Mouse (Mus musculus): Measurements from ENCODE around the gene Pla2g4e. TPM values are rescaled to one million over a fixed set of nuclear protein-coding genes. Genes with fewer than 3 reads are reported as not detected.
"Not testable (repeated sequence)": the region's sequence is repeated elsewhere in the genome, so short reads cannot be mapped to it uniquely, and the experiment has no call there.

The Pla2g4e gene
- total RNA-seq, 1 experiment from 2014 or later = not detected

DNA sequence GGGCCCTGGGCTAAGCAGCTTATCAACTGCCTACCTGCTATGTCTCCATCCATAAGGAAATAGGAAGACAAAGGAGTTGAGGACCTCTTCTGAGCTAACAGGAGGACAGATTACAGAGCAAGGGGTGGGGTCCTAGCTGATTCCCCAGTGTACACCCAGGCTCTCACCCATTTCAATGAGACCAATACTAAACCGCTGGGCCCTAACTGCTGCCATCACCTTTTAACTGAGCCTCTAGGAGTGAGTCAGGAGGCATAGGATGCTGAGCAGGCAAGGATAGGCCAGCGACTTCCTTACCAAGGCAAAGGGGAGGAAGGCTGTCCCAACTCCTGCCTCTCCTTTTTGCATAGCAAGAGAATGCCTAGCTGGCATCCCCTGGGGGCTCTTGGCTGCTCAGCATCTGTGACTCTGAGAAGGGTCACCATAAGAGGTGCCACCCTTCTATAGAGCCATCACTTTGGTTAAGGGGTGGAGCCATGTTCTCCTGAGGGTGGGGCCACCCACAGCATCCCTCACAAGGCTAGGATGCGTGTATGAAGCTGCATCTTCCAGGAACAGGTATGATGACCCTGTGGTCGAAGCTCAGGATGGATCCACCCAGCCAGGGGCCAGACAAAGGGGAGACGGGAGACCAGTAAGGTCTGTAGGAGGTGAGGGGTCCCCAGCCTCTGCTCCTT is 2.2 kb downstream of the Pla2g4e start:
- no peak for ATAC-seq (replicated peaks; ENCODE audit: insufficient number of reproducible peaks, low FRiP score, low TSS enrichment, poor library complexity, severe bottlenecking)

DNA sequence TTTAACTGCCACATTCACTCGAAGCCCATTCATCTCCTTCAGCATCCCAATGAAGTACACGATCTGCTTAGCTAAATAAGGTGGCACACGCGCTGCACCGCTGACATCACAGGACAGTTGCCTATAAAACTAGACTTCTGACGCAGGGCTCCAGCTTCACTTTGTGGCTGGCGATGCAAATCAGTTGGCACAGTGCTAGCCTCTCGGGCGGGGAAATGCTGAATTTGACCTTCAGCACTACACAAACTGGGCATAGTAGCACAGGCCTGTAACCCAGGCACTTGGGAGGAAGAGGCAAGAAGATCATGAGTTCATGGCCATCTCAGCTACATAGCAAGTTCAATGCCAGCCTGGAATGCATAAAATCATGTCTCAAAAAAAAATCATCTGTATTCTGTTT is 6.4 kb downstream of the Pla2g4e start:
- not testable (repeated sequence) for ATAC-seq (replicated peaks; ENCODE audit: insufficient number of reproducible peaks, low FRiP score, low TSS enrichment, poor library complexity, severe bottlenecking)

DNA sequence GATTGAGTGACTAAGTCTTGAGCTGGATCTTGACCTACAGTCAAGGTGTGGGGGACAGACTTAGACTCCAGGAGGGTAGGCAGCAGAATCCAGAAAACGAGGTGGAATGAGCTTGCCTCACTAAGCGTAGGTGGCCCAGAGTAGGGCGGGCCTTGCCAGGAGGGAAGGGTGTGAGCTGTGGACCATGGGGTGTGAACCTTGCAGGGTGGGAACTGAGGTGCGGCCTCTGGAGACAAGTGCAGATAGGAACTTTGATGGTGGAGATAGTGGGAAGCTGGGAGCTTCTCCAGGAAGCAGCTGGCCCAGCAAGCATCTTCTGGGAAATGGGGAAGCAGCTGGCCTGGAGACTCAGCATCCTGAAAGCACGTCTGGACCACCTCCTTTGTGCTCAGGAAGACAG is 7.4 kb downstream of the Pla2g4e start:
- no peak for ATAC-seq (replicated peaks; ENCODE audit: insufficient number of reproducible peaks, low FRiP score, low TSS enrichment, poor library complexity, severe bottlenecking)

DNA sequence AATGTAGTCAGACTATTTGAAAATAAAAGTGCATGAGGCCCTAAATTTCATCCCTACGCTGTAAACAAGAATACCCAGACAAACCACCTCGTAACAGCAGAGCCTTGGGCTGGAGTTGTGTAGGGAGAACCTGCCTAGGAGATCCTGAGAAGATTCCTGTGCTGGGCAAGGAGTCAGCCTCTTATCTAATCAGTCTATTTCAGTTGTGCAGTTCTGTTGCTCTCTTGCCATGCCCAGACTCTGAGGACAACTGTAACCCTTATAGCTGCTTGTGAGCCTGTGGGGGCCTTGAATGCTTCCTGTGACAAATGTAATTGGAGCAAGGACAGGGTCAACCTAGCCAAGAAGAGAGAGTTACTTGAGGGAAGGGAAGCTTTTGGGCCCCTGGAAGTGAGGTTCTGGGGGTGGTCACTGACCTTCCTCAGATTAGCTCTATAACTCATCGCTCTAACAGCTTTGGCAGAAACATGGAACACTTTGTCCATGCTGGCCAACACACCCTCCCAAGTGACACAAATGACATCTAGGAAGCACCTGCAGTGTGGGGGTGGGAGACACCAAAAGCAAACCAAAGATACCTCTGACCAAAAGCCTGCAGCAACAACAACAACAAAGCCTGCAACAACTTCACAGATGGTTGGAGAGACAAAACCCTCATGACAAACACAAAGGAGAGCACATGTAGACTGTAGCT is 9.0 kb downstream of the Pla2g4e start:
- no peak for ATAC-seq (replicated peaks; ENCODE audit: insufficient number of reproducible peaks, low FRiP score, low TSS enrichment, poor library complexity, severe bottlenecking)

DNA sequence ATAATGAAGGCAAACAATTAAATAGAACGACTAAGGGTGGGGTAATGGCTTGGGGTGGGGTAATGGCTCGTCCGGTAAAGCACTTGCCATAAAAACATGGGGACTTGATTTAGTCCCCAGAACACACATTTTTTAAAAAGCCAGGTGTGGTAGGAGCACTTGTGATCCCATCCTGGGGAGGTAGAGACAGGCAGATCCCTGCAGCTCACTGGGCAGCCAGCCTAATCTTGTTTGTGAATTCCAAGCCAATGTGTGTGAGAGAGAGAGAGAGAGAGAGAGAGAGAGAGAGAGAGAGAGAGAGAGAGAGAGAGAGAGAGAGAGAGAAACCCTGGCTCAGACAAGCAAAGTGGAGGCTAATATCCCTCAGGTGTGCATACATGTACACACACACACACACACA is 9.8 kb downstream of the Pla2g4e start:
- ATAC-seq (replicated peaks; ENCODE audit: insufficient number of reproducible peaks, low FRiP score, low TSS enrichment, poor library complexity, severe bottlenecking) = no peak

DNA sequence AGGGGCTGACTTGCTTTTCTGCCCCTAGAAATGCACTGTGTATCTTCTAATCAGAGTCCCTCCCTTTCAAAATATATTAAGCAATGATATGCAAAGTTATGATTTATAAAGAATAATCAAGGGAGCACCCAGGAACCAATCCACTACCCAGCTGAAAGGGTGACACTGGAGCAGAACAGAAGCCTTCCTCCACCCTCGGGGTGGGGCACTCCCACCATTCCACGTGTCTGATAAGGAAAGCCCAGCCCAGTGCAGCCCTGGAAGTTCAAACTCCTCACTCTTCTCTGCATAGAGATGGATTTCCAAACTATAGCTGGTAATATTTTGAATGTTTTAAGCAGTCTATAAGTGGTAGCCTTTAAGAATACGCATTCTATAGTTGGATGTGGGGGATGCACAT is 13.5 kb downstream of the Pla2g4e start:
- ATAC-seq (replicated peaks; ENCODE audit: insufficient number of reproducible peaks, low FRiP score, low TSS enrichment, poor library complexity, severe bottlenecking) = no peak

DNA sequence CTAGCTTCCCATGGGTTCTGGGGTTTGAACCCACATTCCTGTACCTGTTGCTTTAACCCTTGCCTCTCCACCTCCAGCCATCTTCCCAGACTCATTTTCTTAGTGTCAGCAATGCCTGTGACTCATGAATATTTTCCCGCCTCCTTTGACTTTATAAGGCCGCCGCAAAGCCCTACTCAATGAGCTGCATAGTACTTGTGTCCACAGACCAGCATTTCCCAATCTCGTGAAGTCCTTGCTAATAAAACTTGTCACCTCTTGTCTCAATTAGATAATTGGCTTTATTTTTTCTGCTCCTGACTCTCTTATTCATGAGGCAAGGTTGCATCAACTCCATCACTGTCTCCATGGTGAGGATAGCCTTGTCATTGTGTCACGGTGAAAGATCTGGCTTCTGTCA is 30.5 kb downstream of the Pla2g4e start:
- no peak for ATAC-seq (replicated peaks; ENCODE audit: insufficient number of reproducible peaks, low FRiP score, low TSS enrichment, poor library complexity, severe bottlenecking)

DNA sequence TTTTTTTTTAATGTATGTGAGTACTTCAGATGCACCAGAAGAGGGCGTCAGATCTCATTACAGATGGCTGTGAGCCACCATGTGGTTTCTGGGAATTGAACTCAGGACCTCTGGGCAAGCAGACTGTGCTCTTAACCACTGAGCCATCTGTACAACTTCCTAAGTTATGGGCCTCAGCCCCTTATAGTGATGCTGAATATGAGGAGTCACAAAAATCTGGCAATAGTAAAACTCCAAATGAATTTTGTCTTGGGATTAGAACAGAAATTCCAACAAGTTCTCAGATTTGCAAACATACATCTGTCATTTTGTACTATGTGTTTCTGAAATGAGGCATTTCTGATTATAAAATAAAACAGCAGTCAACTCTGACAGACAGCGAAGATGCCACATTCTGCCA is 33.7 kb downstream of the Pla2g4e start:
- ATAC-seq (replicated peaks; ENCODE audit: insufficient number of reproducible peaks, low FRiP score, low TSS enrichment, poor library complexity, severe bottlenecking) = no peak

DNA sequence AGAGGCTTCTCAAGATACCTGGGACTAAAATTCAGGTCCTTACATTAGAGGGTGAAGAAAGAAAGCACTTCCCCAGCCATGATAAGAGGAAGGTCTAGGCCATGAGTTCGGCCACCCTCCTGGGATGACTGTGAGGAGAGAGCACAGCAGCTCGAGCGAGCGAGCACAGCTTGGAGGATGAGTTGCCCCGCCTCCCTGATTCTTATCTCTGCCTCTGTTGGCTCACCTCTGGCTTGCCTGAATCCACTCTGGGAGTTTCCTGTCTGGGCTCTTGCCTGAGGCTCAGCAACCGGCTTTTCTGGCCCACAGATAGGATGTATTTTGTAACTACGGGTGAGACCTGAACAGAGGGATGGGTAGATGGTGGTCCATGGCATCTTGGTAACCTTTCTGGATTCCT is 37.2 kb downstream of the Pla2g4e start:
- no peak for ATAC-seq (replicated peaks; ENCODE audit: insufficient number of reproducible peaks, low FRiP score, low TSS enrichment, poor library complexity, severe bottlenecking)

DNA sequence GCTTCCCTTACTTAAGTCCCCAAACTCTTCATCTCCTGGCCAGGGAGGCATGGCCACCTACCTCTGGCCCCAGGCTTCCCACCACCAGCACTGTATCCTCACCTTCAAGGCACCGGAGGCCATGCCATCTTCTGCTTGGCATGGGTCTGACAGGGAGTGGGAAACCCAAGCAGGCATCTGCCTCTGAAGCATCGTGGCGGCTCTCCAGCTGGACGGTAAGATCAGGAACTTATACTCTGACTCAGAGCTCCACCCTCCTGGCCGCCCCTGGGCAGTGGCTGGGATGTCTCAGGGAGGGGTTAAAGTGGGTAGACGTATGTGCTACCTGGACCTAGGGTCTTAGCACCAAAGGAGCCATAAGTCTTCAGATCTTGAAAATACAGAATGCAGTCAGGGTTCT is 38.1 kb downstream of the Pla2g4e start:
- no peak for ATAC-seq (replicated peaks; ENCODE audit: insufficient number of reproducible peaks, low FRiP score, low TSS enrichment, poor library complexity, severe bottlenecking)

DNA sequence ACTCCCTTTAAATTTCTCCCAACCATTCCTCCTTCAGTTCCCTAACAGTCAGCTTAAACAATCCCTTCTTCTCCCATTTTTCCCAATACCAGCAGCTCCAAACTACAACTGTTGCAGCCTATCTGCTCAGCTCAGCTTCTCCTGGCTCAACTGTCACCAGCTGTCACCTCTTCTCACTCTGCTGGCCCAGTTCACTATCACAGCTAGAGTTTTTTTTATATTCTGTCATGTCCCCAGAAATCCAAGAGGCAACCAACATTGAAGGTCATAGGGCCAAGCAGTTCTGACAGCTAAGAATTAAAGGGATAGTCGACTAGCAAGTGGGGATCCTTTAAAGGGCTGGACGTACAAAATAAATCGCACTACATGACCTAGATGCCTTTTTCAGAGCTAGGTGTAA is 41.4 kb downstream of the Pla2g4e start:
- ATAC-seq (replicated peaks; ENCODE audit: insufficient number of reproducible peaks, low FRiP score, low TSS enrichment, poor library complexity, severe bottlenecking) = no peak

DNA sequence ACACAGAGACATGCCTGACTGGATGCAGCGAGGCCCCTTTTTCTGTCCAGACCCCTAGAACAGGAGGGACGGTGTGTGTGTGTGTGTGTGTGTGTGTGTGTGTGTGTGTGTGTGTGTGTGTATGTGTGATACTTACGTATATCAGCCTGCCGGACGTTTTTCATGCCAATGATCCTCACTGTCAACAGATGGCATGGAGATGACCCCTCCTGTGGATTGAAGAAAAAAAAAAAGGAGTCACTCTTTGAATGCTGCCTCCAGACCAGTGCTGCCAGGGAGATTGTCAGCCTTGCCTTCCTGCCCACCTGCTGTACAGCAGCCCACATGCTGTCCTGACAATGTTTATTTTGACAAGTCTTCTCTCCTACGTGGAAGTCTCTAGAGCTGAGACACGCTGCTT is 45.1 kb downstream of the Pla2g4e start:
- ATAC-seq (replicated peaks; ENCODE audit: insufficient number of reproducible peaks, low FRiP score, low TSS enrichment, poor library complexity, severe bottlenecking) = no peak

DNA sequence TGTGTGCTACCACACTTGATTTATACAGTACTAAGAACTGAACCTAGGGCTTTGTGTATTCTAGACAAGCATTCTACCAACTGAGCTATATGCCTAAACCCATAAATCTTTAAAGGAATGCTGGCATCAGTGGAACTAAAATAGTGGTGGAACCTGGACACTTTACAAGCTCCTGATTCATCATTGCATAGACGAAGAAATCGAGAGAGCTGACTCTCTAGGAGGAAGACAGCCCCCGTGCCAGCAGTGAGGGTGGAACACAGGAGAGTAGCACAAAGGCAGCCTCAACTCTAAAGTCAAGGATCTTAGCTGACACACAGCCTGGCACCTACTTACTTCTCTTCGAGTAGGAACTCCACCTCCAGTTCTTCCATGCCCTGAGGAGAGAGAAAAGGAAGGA is 57.0 kb downstream of the Pla2g4e start:
- no peak for ATAC-seq (replicated peaks; ENCODE audit: insufficient number of reproducible peaks, low FRiP score, low TSS enrichment, poor library complexity, severe bottlenecking)

DNA sequence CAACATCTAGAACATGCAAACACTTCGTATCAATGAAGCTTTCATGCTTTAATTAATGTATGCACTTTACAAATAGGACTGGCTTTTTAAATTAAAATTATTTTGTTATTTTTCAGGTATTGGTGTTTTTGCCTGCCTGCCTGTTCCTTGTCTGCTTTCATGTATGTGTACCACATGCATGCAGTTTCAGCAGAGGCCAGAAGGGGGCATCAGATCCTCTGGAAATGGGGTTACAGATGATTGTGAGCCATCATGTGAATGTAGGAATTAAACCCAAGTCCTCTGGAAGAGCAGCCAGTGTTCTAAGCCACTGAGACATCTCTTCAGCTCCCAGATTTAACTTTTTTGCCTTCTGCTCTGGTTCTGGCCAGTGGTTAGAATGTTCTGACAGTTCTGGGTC is 57.6 kb downstream of the Pla2g4e start:
- ATAC-seq (replicated peaks; ENCODE audit: insufficient number of reproducible peaks, low FRiP score, low TSS enrichment, poor library complexity, severe bottlenecking) = no peak

DNA sequence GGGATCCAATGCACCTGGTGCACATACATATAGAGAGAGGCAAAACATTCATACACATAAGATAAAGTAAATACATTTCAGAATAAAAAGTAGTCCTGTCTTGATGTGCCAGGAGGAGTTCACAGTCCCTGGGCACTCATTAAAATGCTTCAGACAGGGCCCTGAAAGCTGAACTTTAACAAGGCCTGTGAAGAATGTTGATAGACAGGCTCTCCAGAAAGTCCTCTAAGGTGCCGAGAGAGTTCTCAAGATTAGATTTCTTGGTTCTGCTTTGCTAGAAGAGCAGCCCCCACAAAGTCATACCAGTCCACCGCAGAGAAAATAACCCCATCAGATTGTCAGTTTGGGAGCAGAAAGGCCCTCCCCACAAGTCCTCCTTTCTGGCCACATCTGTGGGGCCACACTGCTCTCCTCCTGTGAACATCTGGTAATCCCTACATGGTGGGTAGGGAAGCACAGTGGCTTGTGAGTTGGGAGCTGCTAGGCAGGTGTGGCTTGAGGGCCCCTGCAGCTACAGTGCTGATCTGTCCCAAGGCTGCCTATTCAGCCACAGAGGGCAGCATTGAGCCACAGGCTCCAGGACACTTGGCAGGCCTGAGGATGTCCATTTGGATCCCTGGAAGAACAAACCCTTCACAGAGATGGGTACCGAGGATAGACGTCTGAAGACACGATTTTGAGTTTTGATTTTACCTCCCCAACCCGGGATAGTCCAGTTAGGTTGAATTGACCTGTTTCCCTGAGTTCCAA is 59.4 kb downstream of the Pla2g4e start:
- no peak for ATAC-seq (replicated peaks; ENCODE audit: insufficient number of reproducible peaks, low FRiP score, low TSS enrichment, poor library complexity, severe bottlenecking)

DNA sequence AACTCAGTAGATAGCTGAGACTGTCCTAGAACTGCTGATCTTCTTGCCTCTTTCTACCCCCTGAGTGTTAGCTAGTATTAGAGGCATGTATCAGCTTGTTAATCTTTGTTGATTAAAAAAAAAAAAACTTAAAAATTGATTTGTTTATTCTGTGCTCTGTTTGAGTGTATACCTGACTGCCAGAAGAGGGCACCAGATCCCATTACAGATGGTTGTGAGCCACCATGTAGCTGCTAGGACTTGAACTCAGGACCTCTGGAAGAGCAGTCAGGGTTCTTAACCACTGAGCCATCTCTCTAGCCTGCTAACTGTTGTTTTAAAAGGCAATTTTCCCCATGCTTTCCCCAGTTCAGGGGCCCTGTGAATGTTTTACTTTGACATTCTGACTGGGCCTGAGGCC is 66.2 kb downstream of the Pla2g4e start:
- ATAC-seq (replicated peaks; ENCODE audit: insufficient number of reproducible peaks, low FRiP score, low TSS enrichment, poor library complexity, severe bottlenecking) = no peak

DNA sequence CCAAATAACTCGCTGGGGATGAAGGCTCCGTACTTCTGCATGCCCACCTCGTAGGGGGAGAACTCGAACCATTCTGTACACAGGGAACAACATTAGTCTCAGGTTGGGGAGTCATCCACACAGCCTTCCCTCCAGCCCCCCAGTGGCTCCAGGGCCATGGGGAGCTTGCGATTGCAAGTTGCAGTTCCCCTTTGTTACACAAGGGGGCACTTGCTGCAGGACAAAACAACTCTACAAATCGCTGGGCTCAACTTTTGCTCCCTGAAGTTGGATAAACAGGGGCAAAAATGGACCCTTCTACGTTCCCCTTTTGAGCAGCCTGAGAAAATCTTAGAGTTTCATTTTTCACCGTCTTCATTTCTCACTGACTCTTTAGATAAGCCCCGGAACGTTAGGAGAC is 71.4 kb downstream of the Pla2g4e start:
- peak; percentile 49; the same call in 1 of the 2 replicates for ATAC-seq (replicated peaks; ENCODE audit: insufficient number of reproducible peaks, low FRiP score, low TSS enrichment, poor library complexity, severe bottlenecking)

DNA sequence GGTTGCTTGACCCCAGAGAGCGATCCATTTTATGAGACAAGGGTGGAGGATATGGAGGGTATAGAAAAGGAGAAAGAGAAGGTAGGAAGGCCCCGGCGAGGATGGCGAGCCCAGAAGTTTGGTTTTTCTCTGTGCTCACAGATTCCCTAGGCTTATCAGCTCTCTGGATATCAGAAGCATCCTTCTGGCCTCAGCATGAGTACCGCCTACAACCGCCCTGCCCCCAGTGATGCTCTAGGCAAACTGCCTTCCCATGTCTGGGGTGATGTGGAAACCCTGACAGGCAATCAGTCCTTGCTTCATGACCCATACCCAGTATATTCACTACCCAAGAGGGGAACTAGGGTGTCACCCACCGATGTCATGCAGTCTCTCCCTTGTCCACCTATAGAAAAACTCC is 73.8 kb downstream of the Pla2g4e start:
- no peak for ATAC-seq (replicated peaks; ENCODE audit: insufficient number of reproducible peaks, low FRiP score, low TSS enrichment, poor library complexity, severe bottlenecking)

DNA sequence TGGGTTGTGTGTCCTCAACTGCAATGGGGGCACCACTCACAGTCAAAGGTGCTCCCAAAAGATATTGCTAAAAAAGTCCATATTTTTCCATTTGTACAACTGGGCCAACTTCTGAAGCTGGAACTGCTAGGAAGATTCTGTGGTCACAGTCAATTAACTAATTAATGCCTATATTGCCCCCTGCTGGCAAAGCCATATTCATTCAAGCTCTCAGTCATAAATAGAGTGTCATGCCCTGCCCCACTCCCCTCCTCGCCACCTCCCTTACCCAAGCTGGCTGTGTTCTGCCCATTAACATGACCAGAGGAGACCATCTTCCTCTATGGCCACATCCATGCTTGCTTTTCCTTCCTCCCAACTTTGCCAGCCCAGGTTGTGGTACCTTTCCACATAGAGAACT is 74.4 kb downstream of the Pla2g4e start:
- peak; percentile 75 for ATAC-seq (replicated peaks; ENCODE audit: insufficient number of reproducible peaks, low FRiP score, low TSS enrichment, poor library complexity, severe bottlenecking)

DNA sequence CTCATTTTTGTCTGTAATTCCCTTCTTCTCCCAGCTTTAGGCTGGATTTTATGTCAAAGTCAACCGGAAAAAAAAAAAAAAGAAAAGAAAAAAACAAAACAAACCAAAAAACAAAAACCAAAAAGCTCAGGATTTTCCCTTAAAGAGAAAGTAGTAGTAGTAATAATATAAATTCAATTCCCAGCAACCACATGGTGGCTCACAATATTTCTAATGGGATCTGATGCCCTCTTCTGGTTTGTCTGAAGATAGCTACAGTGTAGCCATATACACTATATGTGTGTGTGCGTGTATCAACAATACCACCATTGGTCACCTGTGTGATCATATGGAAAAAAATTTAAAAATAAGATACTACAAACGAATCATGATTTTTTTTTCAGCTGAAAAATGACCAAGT is 75.8 kb downstream of the Pla2g4e start:
- no peak for ATAC-seq (replicated peaks; ENCODE audit: insufficient number of reproducible peaks, low FRiP score, low TSS enrichment, poor library complexity, severe bottlenecking)

Measured in monocyte, adult 5-6 weeks (primary cell).